Mouse (Mus musculus): ENCODE measurements around the gene Mrgpra2b. TPM values are rescaled to one million over a fixed set of nuclear protein-coding genes. Genes with fewer than 3 reads are reported as not detected.
"Not testable (repeated sequence)": the region's sequence is repeated elsewhere in the genome, so short reads cannot be mapped to it uniquely, and the experiment has no call there.

Mrgpra2b gene
- total and polyA plus RNA-seq, 2 experiments from 2014 or later = not detected

DNA sequence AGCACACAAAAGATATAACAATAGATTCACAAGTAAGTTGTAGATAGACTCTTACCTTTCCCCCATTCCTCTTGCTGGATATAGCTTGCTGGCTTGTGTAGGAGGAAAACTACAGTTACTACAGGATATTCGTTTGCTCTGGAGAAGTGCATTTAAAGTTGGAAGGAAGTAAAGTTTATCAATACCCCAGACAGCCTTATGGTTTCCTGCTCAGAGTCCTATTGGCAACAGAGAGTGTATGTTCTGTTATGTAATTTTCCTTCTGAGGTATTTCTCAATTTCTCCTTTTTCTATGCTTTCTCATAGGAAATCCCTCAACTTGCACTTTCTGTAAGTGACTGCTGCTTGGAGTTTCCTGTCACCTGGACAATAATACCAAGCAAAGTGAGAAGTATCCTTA is 76.6 kb downstream of the Mrgpra2b start, which contains the start of gene Mrgpra2a:
Mrgpra2a (minus strand) TSS at position 125 of the 400 bp plus-strand sequence.
- WGBS = no CpG with 5 or more reads among the region's 1 CpGs
- not testable (repeated sequence) for H3K9me3 ChIP-seq (ENCODE audit: low read length); H3K9ac ChIP-seq (replicated peaks; ENCODE audit: low read length, poor library complexity, severe bottlenecking); ATAC-seq (ENCODE audit: low FRiP score); DNase-seq (ENCODE audit: low spot score); H3K27me3 ChIP-seq (ENCODE audit: insufficient read depth, low read length); H3K4me3 ChIP-seq (ENCODE audit: low read depth, low read length); H3K4me1 ChIP-seq (ENCODE audit: insufficient read depth, low read length); H3K27ac ChIP-seq (ENCODE audit: low read depth, low read length); H3K36me3 ChIP-seq (ENCODE audit: insufficient read depth, low read length); H3K4me2 ChIP-seq (ENCODE audit: low read depth, low read length, poor library complexity, severe bottlenecking)

DNA sequence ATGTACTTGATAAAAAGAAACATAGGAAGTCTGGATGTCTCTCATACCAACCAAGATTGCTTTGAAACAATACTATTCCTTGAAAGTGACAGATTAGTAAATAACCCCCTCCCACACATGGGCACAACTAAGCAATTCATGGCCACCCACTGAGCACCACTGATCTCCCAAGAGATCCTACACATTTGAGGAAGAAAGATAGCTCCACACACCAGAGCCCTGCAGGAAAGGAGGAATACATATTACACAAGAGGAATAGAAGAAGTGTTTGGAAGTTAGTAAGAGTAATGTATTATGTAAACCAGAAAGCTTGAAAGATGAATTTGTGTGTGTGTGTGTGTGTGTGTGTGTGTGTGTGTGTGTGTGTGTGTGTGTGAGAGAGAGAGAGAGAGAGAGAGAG is 82.9 kb downstream of the Mrgpra2b start:
- not testable (repeated sequence) for H3K27me3 ChIP-seq (ENCODE audit: insufficient read depth, low read length); H3K4me1 ChIP-seq (ENCODE audit: insufficient read depth, low read length); DNase-seq (ENCODE audit: low spot score); H3K9ac ChIP-seq (replicated peaks; ENCODE audit: low read length, poor library complexity, severe bottlenecking); H3K9me3 ChIP-seq (ENCODE audit: low read length); H3K27ac ChIP-seq (ENCODE audit: low read depth, low read length); H3K36me3 ChIP-seq (ENCODE audit: insufficient read depth, low read length); H3K4me2 ChIP-seq (ENCODE audit: low read depth, low read length, poor library complexity, severe bottlenecking); H3K4me3 ChIP-seq (ENCODE audit: low read depth, low read length); ATAC-seq (ENCODE audit: low FRiP score)

DNA sequence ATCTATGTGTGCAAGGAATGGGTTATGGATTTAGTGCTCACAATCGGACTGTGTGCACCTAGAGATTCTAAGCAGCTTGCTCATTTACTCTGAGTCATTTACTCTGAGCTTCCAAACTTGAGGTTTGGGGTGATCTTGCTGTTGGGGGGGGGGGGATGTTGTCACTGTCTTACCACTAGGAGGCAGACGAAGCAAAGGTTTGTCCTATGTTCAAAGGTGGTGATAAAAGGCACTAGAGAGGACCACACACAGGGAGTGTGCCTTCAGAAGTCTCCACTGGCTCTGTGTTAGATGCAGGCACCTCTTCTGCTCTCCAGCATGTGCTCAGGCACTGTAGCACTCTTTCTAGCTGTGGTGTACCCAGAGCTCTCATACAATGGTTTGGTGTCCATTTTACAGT is 92.2 kb downstream of the Mrgpra2b start:
- not testable (repeated sequence) for H3K9me3 ChIP-seq (ENCODE audit: low read length); H3K27ac ChIP-seq (ENCODE audit: low read depth, low read length); H3K9ac ChIP-seq (replicated peaks; ENCODE audit: low read length, poor library complexity, severe bottlenecking); H3K4me3 ChIP-seq (ENCODE audit: low read depth, low read length); H3K27me3 ChIP-seq (ENCODE audit: insufficient read depth, low read length); ATAC-seq (ENCODE audit: low FRiP score); H3K4me2 ChIP-seq (ENCODE audit: low read depth, low read length, poor library complexity, severe bottlenecking); H3K36me3 ChIP-seq (ENCODE audit: insufficient read depth, low read length); H3K4me1 ChIP-seq (ENCODE audit: insufficient read depth, low read length); DNase-seq (ENCODE audit: low spot score)
- WGBS = 35% methylated on average over 1 of the region's 2 CpGs

DNA sequence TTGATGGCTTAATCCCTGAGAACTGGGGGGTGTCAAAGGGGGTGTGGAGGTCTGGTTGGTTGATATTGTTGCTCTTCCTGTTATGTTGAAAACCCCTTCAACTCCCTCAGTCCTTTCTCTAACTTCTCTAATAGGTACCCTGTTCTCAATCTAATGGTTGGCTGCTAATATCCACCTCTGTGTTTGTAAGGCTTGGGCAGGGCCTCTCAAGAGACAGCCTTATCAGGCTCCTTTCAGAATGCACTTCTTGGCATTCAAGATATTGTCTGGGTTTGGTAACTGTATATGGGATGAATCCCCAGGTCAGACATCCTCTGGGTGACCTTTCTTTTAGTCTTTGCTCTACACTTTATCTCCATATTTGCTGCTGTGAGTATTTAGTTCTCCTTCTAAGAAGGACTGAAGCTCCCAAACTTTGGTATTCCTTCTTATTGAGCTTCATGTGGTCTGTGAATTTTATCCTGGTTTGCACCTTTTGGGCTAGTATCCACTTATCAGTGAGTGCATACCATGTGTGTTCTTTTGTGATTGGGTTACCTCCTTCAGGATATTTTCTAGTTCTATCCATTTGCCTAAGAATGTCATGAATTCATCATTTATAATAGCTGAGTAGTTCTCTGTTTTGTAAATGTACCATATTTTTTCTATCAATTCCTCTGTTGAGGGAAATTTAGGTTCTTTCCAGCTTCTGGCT is 100.7 kb downstream of the Mrgpra2b start:
- not testable (repeated sequence) for H3K4me2 ChIP-seq (ENCODE audit: low read depth, low read length, poor library complexity, severe bottlenecking); ATAC-seq (ENCODE audit: low FRiP score); H3K9me3 ChIP-seq (ENCODE audit: low read length)

More for the DNA sequence above, 100.7 kb downstream of the Mrgpra2b start:
- H3K4me1 ChIP-seq (ENCODE audit: insufficient read depth, low read length); H3K36me3 ChIP-seq (ENCODE audit: insufficient read depth, low read length); H3K27me3 ChIP-seq (ENCODE audit: insufficient read depth, low read length); H3K4me3 ChIP-seq (ENCODE audit: low read depth, low read length); H3K9ac ChIP-seq (replicated peaks; ENCODE audit: low read length, poor library complexity, severe bottlenecking); H3K27ac ChIP-seq (ENCODE audit: low read depth, low read length); DNase-seq (ENCODE audit: low spot score): not testable (repeated sequence)

Other genes starting within 250 kb of the Mrgpra2b start
- gene Mrgpra1, start 174.6 kb downstream of the Mrgpra2b start, total RNA-seq (2014; rRNA removed) = not detected in 2 replicates
- not detected in 2 replicates for gene Mrgpra1, start 174.6 kb downstream of the Mrgpra2b start, polyA plus RNA-seq (2015; fragmentation: Nextera tagmentation; extraction: Ambion mirVana)
- gene Mrgpra2a, start 76.7 kb downstream of the Mrgpra2b start, total RNA-seq (2014; rRNA removed) = not detected in 2 replicates
- gene Mrgpra2a, start 76.7 kb downstream of the Mrgpra2b start, polyA plus RNA-seq (2015; fragmentation: Nextera tagmentation; extraction: Ambion mirVana) = not detected in 2 replicates
- gene Mrgpra3, start 72.5 kb upstream of the Mrgpra2b start, total RNA-seq (2014; rRNA removed) = not detected in 2 replicates
- gene Mrgpra3, start 72.5 kb upstream of the Mrgpra2b start, polyA plus RNA-seq (2015; fragmentation: Nextera tagmentation; extraction: Ambion mirVana) = not detected in 2 replicates